Mouse (Mus musculus) central nervous system, embryonic 14 days (tissue): ENCODE results near the gene Gpr63. TPM values are rescaled to one million over a fixed set of nuclear protein-coding genes. Genes with fewer than 3 reads are reported as not detected.

Experiments used
- polyA plus RNA-seq: library from polyadenylated mRNA; depleted of rRNA; stranded (reverse); fragments of >200 nt; gene quantifications from 2 replicates; pipeline ENCODE4 v1.2.3, GENCODE M21; 2012; rRNA removed

Gpr63 gene
- polyA plus RNA-seq: 4.4 and 5.2 TPM in 2 replicates

GRCm38 (mm10) chr4:24966299-24966991 is at the start of gene Gpr63:
TSS of gene Gpr63 (plus strand) at chr4:24966407.

Other genes with a start within 250 kb of the Gpr63 start
- gene Klhl32, start 115.3 kb upstream of the Gpr63 start, polyA plus RNA-seq: 4.9 and 6.6 TPM in 2 replicates
- 14.4 and 14.9 TPM in 2 replicates for gene Ndufaf4, start 68.3 kb upstream of the Gpr63 start, polyA plus RNA-seq